Mouse (Mus musculus) gastrocnemius, postnatal 14 days (tissue): ENCODE data around the gene Cachd1. TPM values are rescaled to one million over a fixed set of nuclear protein-coding genes. Genes with fewer than 3 reads are reported as not detected.

Source experiments
- DNase-seq: peaks from one replicate; pipeline ENCODE4 v3.0.0; 2021; ENCODE audit warnings: mixed read lengths
- intact Hi-C: fragments of 180-260 bp; cut with DNase I; formaldehyde crosslinking; loops from one replicate; pipeline ENCODE4 v1.15.1; 2025; ENCODE audit warnings: low total_unique reads
- total RNA-seq, 2 experiments: library from RNA; stranded (reverse); gene quantifications; 2 replicates each; pipeline ENCODE4 v1.2.3; 2021

Cachd1 gene
- total RNA-seq, 2 experiments from 2014 or later, result 5.0 to 5.2 TPM

DNA sequence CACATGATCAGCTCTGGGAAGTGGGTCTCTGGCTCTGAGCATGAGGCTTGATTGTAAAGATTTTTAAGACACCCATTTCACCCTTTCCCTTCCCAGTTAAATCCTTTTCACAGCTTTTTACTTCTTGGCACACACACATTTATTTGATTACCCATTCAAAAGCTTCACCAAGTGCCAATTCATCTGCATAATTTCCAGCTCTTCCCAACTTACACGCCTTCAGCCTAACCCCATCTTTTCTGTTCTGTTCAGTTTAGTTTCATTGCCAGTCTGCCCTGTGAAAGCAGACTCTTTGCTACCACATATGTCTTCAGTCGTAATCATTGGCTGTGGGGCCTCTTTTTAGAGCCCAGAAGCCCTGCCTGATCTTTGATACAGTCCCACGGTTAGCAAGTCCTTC lies 76.0 kb downstream of the Cachd1 start:
- DNase-seq, result no peak
- intact Hi-C loops, result no loop called here

DNA sequence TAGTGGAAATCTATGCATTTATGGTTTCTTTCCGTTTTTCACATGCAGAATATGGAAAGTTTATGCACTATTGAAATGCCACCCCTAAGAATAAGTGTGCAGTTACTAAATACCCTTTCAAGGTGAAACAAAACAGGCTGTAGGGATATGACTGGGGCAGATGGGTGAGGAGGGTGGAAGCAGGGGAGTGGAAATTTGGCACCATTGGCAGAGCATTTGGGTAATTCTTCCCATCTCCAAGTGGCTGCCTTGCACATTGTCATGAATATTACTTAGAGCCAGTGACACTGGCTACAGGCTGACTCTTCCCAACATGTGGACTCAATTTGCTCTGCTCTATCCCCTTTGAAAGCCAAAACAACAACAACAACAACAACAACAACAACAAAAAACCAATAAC lies 77.0 kb downstream of the Cachd1 start:
- intact Hi-C loops, result no loop called here
- DNase-seq, result no peak

DNA sequence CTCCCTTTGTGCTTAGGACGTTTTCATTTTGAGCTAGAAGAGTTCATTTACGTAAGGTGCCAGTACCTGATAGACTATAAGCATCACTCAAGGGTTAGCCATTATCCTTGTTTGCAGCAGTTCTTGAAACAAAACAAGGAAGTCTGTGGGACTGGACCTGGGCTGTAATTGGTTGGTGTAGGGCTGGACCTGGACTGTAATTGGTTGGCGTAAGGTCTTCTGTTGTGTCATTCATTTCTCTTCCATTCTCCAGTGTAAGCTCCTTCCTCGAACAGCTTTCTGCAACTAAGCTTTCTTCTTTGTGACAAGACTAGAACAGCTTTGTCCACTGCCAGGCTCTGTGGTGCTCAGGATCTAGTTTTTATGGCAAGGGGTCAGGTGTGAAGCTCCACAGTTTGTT lies 78.9 kb downstream of the Cachd1 start:
- intact Hi-C loops, result no loop called here

DNA sequence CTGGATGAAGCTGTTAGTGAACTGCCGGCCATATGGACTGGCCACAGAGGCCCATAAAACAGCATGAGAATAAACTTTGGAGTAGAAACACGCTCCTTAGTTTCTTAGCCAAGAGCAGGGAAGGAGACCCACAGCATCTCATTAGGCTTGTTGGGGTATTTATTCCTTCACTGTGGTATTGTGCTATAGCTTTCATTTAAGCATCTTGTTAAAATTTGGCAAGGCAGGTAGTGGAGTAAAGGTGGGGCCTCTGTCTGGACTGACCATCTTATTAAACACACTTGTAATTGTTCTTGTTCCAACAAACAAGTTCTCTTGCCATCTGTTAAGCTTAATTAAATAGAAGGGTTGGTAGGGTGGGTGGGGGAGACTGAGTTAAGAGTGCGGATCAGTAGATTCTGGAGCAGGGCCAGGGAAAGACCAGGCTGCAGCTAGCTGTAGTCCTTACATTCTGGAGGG lies 81.0 kb downstream of the Cachd1 start:
- intact Hi-C loops, result no loop called here
- DNase-seq, result no peak

More for the DNA sequence above, 78.9 kb downstream of the Cachd1 start:
- no peak for DNase-seq

DNA sequence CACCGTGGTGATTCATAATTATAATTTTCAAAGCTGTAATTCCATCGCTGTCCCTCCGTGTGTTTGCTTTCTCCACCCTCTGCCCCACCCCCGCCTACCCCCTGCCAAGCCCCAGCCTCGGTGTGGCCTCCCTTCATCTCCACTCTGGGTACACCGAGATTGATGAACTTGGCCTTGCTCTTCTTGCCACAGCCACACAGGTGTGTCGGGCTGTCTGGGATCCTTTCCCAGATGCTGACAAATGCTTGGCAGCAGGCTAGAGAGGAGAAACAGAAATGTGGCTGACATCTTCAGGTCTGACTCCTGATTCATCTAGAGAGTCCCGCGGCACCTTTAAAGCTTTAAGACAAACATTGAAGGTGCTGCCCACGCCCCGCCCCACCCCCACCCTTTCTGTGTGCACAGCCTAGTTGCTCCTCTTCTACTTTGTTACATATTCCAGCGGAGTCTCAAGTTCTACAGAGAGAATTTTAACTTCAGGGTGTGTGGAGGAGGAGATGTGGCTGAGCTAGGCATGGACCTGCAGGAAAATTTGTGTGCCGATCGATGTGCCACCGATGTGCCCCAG lies 87.5 kb downstream of the Cachd1 start:
- intact Hi-C loops, result no loop called here

DNA sequence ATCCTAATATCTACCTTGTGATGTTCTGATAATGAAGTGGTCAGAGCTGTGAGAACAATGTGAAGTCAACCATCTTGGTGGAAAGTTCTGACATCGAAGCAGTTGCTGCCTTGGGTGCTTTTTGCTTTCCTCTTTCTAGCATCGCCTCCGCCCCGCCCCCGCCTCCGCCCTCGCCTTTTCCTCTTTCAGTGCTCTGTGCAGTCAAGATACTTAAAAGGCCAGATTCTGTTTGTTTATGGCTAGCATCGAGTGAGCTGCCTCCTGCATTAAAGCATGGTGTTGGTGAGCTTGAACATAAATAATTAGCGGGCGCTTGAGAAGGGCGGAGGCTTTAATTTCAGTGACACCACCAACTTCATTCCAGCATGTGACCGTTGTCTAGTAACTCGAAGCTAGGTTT lies 88.9 kb downstream of the Cachd1 start:
- DNase-seq, result peak; percentile 14
- intact Hi-C loops, result no loop called here

More for the DNA sequence above, 87.5 kb downstream of the Cachd1 start:
- no peak for DNase-seq

DNA sequence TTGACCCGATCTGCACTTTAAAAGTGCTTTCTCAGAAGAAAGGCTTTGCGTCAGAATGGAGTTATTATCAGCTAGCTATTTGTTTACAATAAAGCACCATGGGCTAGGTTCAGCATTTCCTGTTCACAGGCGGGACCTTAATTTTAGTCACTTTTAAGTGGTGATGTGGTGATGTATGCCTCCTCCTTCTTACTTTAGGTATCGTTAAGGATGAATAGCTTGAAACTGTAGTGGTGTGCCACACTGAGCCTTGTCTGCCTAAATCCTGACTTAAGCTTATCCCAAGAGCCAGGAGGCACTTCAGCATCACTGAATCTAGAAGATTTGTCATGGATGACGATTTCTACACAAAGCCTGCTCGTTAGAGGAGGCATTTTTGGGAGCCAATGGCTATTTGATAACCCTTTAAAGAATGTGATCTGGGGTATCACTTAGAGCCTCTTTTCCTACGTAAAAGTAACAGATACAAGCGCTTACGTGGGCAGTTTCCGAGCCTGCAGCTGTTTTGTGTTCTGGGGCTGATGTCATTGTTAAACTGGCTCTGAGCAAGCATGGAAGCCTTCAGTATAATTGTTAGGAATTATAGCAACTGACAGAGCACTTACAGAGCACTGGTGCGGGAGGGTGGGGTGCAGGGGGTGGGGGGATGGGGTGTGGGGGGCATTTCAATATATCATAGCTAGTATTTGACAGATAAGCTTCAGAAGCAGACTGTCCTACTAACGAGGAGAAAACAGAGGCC lies 89.7 kb downstream of the Cachd1 start:
- intact Hi-C loops, result no loop called here
- DNase-seq, result no peak

DNA sequence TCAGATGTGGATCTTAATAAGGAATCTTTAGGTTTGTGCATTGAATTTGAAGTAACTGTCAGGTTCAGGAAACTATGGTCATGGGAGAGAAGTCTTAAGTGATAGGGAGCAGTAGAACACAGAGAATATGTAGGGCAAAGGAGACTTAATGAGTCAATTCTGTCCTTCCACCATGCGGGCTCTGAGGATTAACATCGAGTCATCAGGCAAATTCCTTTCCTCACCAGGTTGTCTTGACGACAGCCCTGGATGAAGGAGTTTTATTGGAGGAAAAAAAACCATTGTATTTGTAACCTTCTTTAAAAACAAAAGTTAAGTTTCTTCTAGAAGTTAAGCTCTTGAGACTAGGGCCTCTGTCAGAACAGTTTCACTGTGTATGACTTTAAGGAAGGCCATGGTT lies 100.9 kb downstream of the Cachd1 start:
- DNase-seq, result no peak
- intact Hi-C loops, result no loop called here

DNA sequence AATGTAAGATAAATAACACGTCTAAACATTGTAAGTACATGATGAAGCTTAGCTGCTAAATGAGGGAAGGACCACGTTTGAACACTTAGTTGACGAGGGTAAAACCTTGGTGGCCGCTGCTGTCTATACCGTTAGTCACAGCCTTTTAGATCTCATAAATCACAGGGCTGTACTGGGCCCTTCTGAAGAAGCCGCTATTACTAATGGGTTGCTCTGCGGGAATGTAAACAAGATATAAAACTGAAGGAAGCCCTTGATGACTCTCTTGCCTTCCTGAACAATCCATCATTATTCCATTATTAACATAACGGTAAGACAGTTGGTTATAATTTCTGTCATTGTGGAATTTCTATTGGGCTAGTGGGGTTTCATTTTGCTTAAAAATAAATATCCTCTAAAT lies 102.9 kb downstream of the Cachd1 start:
- no peak for DNase-seq
- intact Hi-C loops, result no loop called here

DNA sequence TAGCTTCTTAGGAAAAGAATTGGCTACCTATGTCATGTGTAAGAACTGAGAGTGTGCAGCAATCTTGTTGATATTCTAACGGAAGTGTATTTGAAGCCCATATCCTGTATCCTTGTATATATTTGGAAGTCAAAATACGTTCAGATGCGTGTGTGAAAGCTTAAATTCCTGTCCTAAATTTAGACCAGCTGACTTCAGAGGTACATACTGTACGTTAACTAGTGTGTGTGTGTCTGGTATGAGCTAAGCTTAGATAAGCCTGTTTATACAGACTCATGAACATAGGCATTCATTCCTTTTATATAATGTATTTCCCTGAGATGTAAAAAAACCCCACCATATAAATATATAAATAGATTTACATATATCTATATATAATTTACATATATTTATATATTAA lies 103.6 kb downstream of the Cachd1 start:
- DNase-seq, result no peak
- intact Hi-C loops, result no loop called here

DNA sequence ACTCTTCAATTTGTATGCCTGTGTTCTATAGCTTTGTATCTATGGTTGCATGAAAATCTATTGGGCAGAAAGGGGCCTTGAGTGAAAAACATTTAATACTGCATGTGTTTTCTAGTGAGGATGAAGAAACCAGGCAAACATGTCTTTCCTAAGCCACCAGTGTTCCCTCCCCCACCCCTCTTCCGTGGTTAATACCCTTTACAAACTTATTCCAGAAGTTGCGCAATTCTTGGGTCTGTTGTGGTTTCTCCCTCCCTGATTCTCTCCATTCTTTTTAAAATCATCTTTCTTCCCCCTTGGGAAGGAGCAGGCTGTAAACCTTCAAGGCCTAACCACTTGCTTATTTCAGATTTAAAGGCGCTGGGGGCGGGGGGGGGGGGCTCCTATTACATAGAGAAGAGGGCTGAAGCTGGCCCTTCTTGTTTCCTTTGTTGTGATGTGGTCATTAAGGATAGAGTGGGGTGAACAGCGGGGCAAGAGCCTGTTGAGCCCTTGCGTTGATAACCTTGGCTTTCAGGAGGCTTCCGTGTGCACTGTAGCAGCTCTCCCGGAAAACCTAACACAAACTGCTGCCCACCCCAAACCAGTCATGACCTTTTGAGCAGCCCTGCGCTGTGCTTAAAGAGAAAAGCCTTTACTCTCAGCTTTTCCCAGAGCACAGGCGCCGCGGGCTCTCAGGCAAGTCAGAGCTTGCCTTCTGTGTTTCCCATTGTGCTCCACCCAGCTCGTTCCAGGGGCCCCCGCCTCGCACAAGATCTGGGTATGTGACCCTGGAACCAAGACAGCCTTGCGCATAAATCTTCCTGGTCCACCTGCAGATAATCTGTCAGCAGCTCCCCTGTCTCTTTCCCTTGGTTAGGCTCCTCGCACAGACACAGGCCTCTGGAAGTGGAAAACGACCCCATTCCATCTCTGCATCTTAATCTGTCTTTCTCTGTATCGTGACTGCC lies 109.6 kb downstream of the Cachd1 start:
- intact Hi-C loops, result no loop called here
- DNase-seq, result peak; percentile 23

DNA sequence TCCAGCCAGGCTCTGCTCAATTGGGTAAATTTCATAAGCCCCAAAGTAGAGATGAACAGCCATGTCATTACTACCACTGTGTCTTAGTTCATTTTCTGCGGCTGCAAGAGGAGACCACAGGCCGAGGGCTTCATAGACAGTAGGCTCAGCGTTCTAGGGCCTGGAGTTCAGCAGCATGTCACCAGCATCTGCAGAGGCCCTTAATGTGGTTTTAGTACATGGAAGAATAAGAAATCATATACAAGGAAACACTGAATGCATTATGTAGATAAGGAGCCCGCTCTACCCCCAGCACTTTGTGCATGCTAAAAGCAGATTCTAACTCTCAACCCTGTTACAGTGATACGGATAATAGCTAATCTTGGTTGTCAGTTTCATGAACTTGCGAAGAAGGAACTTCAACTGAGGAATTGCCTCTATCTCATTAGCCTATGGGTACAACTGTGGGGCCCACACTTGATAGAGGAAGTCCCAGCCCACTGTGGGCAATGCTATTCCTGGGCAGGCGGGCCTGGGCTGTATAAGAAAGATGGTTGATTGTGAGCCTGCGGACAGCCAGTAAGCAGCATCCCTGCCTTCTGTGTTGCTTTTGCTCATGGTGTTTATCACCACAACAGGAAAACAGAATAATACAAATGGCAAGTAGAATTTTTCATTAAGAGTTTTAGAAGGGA lies 110.4 kb downstream of the Cachd1 start:
- intact Hi-C loops, result no loop called here
- no peak for DNase-seq

DNA sequence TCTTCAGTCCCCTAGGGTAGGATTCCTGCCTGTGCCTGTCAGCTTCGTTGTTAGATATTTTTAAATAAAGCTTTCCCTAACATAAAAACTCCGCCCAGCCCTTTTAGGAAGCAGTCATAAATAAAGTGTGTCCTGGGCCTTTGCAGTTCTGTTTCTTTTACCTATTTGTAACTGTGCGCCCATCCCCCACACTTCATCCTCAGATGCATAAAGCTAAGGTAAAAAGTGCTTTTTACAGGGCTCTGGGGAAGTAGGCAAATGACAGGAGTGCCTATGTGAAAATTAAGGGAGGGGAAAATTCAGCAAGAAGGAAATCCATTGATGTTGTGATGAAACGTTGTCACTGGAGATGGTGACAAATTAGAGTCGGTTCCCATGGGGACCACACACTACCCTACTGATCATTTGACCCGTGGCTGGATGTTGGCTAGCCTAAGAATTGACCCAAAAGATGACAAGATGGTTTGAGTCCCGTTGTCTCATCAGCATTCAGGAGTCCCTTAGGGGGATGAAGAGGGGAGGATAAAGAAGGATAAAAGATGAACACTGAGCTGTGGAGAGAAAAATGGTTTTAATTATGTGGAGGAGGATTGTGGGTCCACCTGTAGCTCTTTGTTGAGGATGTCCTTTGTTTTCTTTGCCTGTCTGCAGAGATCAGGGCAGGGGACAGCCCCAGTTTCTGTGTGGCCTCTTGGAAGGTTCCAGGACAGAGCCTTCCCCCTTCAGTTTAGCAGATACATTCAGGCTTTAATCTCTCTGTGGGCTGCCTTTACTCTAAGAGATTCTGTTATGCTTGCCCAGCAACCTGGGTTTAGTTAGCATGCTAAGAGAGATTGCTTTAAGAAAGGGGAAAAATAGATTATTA lies 113.9 kb downstream of the Cachd1 start:
- DNase-seq, result no peak
- intact Hi-C loops, result no loop called here

DNA sequence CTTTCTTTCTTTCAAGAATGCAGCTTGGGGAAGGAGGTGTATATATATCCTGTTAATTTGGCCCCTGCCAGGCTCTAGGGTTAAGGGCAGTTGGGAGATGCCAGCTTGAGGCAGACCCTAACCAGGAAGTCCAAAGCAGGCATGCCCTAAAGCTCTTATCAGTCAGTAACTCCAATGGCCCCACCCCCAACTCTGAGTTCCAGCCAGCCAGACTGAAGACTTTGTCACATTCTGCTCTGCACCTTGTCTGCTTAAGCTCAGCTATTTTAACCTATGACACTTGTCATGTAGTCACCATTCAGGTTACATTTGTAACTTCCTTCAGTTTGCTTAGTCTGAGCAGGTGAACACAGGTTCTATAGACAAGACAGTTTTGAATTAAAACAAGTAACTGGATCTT lies 117.3 kb downstream of the Cachd1 start:
- intact Hi-C loops, result no loop called here
- DNase-seq, result no peak

DNA sequence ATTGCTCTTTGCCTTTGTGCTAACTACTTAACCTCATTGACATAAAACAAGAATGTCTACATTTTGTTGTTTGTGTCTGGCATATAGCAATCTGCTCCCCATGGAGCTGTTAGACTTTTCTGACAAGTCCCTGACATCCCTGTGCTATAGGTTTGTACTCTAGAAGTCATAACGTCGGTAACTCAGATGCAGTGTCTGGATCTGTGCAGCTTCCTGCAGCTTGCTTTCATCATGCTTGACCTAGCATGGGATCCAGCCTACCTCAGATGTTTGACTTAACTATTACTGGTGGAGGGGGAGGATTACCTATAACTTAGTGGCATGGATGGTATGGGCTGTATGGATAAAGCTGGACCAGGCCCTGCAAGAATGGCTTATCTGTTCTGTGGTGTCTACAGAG lies 117.7 kb downstream of the Cachd1 start:
- intact Hi-C loops, result no loop called here
- no peak for DNase-seq

DNA sequence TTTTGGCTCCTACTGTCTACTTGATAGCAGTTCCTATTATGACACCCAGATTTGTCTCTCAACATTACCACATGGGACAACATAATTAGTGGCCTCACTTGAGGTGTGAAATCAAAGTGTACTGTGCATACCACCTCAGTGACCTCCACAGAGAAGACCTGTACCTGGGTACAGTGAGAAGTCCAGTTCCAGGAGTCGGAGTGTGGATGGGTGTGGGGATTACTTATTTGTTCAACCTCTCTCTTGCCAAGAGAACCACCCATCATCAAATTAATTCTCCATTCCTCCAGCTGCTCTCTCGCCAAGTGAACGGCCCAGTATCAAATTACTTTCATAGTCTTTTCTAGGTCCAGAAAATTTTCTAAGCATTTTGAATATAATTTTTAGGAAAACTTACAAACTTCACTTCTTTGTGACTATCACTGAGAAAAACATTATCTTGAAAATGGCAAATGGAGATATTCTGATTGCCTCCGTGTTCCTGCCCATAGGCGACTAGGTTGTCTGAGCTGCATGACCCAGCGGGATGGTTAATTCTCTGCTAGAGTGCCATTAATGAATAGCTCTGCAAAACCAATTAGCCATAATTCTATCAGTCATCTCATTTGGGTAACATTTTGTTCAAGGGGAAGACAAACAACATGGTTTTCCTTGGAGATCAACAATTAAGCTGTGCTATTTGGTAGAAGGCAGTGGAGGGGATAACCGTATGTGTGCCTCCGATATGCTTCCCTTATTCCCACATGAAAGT lies 120.0 kb downstream of the Cachd1 start:
- no peak for DNase-seq
- intact Hi-C loops, result no loop called here

DNA sequence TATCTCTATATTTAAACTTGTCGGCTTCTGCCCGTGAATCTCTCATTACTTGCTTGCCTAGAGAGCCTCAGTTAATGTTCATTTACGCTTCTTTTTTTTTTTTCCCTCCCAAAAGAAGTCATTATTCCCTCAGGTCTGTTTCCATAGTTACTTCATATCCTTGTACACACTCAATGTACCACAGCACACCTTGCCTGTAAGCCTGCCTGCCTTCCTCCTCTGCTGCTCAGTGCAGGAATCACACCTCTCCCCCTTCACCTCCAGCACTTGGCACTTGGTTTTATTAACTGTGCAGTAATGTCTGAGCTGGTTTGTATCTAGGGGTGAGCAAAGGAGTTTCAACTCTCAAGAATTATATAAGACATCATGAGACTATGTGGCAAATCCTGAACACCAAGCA lies 121.5 kb downstream of the Cachd1 start:
- no peak for DNase-seq
- intact Hi-C loops, result no loop called here

DNA sequence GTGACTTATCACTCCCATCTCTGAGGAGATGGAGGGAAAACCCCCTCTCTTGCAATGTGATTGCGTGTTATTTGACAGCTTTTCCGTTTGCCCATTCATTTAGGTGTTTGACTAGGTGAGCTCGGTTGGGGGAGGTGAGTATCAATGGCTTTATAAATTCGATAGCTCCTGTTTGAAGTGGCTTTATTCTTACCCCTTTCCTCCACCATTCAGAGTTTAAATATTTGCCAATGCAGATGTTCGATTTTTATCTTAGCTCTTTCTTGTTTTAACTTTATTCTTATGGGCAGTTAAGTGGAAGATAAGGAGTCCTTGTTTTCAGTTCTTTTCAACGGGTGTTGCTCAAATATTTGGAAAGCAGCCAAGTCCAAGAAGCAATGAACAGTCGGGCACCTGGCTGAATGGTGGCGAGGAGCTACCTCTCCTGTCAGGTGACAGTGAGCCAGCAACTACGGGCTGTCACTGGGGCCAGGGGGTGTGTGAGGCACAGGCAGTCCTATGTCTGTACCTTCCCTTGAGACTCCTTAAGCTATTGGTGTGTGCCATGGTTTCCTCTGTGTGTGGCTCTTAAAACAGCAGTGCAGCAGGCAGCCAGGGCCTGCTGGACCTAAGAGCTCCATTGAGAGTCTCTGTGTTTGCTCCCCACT lies 133.3 kb downstream of the Cachd1 start:
- intact Hi-C loops, result no loop called here
- no peak for DNase-seq
